Mouse (Mus musculus) forebrain, embryonic 11.5 days (tissue): ENCODE data around the gene Nudt8. TPM values are rescaled to one million over a fixed set of nuclear protein-coding genes. Genes with fewer than 3 reads are reported as not detected.

Experiments used
- ATAC-seq: fragments of 200-750 bp; cut with Nextera tagmentation; replicated peaks from 2 replicates; pipeline ENCODE4 v1.8.0; 2017; ENCODE audit warnings: moderate TSS enrichment; ENCODE audit not compliant: low FRiP score
- DNase-seq: peaks from one replicate; pipeline ENCODE4 v3.0.0-alpha.2; 2017; ENCODE audit warnings: low spot score
- H3K27ac ChIP-seq: fragments of 300-500 bp; sonication (generic); 2 replicates; pipeline ENCODE4 v1.5.1; 2014; ENCODE audit warnings: low read depth, low read length
- H3K27me3 ChIP-seq: fragments of 300-500 bp; sonication (generic); 2 replicates; pipeline ENCODE4 v1.6.1; 2014; ENCODE audit warnings: mild to moderate bottlenecking, low read length, mixed read lengths; ENCODE audit not compliant: control insufficient read depth, insufficient read depth
- H3K36me3 ChIP-seq: fragments of 300-500 bp; sonication (generic); 2 replicates; pipeline ENCODE4 v1.6.1; 2014; ENCODE audit warnings: mild to moderate bottlenecking, low read length, moderate library complexity, mixed read lengths; ENCODE audit not compliant: control insufficient read depth, insufficient read depth
- H3K4me1 ChIP-seq: fragments of 300-500 bp; sonication (generic); replicated peaks from 2 replicates; pipeline ENCODE4 v1.6.1; 2014; ENCODE audit warnings: low read length, mixed read lengths; ENCODE audit not compliant: control insufficient read depth, insufficient read depth
- H3K4me2 ChIP-seq: fragments of 300-500 bp; sonication (generic); 2 replicates; pipeline ENCODE4 v1.6.1; 2014; ENCODE audit warnings: low read depth, mild to moderate bottlenecking, low read length, moderate library complexity, mixed read lengths; ENCODE audit not compliant: severe bottlenecking
- H3K4me3 ChIP-seq: fragments of 300-500 bp; sonication (generic); 2 replicates; pipeline ENCODE4 v1.5.1; 2014; ENCODE audit warnings: low read depth, low read length
- H3K9ac ChIP-seq: fragments of 300-500 bp; sonication (generic); 2 replicates; pipeline ENCODE4 v1.6.1; 2014; ENCODE audit warnings: low read length
- H3K9me3 ChIP-seq: fragments of 300-500 bp; sonication (generic); 2 replicates; pipeline ENCODE4 v1.6.1; 2016; ENCODE audit warnings: low read length, mixed read lengths; ENCODE audit not compliant: control insufficient read depth
- WGBS: fragments of 180-500 bp; shearing (Covaris S2); extraction: QIAGEN DNeasy Blood & Tissue Kit; methylation state at CpG from one replicate; pipeline ENCODE4 v1.1.7; 2014; 5-methylcytosine and 5-hydroxymethylcytosine counted together
- polyA plus RNA-seq: library from polyadenylated mRNA; unstranded; fragments of >200 nt; fragmentation: Nextera tagmentation; extraction: Ambion mirVana; gene quantifications from 2 replicates; pipeline ENCODE4 v1.2.1, GENCODE M21; 2014

The Nudt8 gene
- polyA plus RNA-seq, 1 experiment from 2014 or later, result 21.9 TPM

GRCm38 (mm10) chr19:3980309-3980708, 20.1 kb upstream of the Nudt8 start:
- Histone ChIP-seq H3K4me2 (no peak overlapping the region), H3K9me3 (no peaks in the 10 kb centered on the region), H3K9ac (no peak overlapping the region), H3K4me1 (peaks cover 5% of the 10 kb centered on the region; the same call in 1 of the 2 replicates), H3K27me3 (no peaks in the 10 kb centered on the region), H3K27ac (no peak overlapping the region), H3K4me3 (no peak overlapping the region), H3K36me3 (no peaks in the 10 kb centered on the region)
- 24% methylated on average over 4 of the region's 4 CpGs for WGBS
- DNase-seq (peak; percentile 82), ATAC-seq (peak; percentile 70)

DNA sequence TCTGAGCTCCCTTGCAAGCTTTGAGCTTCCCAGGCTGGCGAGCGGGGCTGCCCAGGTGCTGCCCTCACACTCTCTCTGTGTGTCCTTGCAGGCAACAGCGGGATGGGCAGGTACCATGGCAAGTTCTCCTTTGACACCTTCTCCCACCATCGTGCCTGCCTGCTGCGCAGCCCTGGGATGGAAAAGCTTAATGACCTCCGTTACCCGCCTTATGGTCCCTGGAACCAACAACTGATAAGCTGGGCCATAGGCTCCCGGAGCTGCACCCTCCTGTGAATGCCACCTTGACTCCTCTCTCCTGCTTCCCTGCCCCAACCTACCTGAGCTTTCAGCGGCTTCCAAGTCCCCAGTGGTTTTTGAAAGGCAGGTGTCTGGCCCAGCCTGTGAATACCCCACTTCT, 19.5 kb upstream of the Nudt8 start:
- no peak overlapping the region for H3K4me2 ChIP-seq
- no peaks in the 10 kb centered on the region for H3K9me3 ChIP-seq
- H3K27ac ChIP-seq, result no peak overlapping the region
- peaks cover 5% of the 10 kb centered on the region; the same call in 1 of the 2 replicates for H3K4me1 ChIP-seq
- H3K36me3 ChIP-seq, result no peaks in the 10 kb centered on the region
- H3K9ac ChIP-seq, result no peak overlapping the region
- ATAC-seq (no peak), DNase-seq (no peak)
- no peaks in the 10 kb centered on the region for H3K27me3 ChIP-seq
- H3K4me3 ChIP-seq, result no peak overlapping the region
- 80% methylated on average over 9 of the region's 9 CpGs for WGBS

- peaks cover 4% of the 10 kb centered on the region; the same call in 1 of the 2 replicates for H3K4me1 ChIP-seq
- H3K27ac ChIP-seq, result no peak overlapping the region
- WGBS, result 28% methylated on average over 9 of the region's 9 CpGs
- H3K36me3 ChIP-seq, result no peaks in the 10 kb centered on the region
- H3K9ac ChIP-seq, result peak overlapping the region; percentile 20; the same call in 1 of the 2 replicates
- H3K9me3 ChIP-seq, result no peaks in the 10 kb centered on the region
- no peak overlapping the region for H3K4me2 ChIP-seq
- H3K4me3 ChIP-seq, result no peak overlapping the region
- ATAC-seq (no peak), DNase-seq (no peak)
- no peaks in the 10 kb centered on the region for H3K27me3 ChIP-seq
Observed at GRCm38 (mm10) chr19:3983527-3984200, 16.7 kb upstream of the Nudt8 start.

- WGBS, result 27% methylated on average over 8 of the region's 8 CpGs
- Histone ChIP-seq H3K4me2 (no peak overlapping the region), H3K9ac (peak overlapping the region; percentile 5; the same call in 1 of the 2 replicates), H3K9me3 (no peaks in the 10 kb centered on the region), H3K27me3 (no peaks in the 10 kb centered on the region), H3K36me3 (no peaks in the 10 kb centered on the region), H3K4me3 (no peak overlapping the region), H3K27ac (no peak overlapping the region), H3K4me1 (peaks cover 4% of the 10 kb centered on the region; the same call in 1 of the 2 replicates)
- no peak for ATAC-seq
- no peak for DNase-seq
Observed at GRCm38 (mm10) chr19:3985261-3985681, 15.1 kb upstream of the Nudt8 start.

DNA sequence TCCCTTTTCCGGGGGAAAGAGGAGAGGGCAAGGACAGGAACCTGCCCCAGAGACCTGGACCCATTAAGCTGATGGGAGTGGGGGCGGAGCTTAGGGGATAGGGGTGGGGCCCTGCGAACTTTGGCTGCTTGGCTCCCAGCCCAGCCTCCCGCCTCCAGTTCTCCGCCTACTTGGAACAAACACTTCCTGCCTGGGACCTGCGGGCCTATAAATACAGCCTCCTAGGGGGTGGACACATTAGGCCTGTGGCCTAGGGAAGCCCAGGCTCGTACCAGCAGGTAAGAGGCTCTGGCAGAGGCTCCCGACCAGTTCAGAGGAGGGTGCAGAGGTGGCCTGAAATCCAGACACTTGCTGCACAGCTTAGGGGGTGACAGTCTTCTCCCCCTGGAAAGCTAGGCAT, 14.0 kb upstream of the Nudt8 start, which contains the start of gene Acy3:
Acy3 (plus strand) TSS at position 237 of the 400 bp plus-strand sequence.
- H3K36me3 ChIP-seq, result no peaks in the 10 kb centered on the region
- H3K4me3 ChIP-seq, result no peak within 1 kb of the TSS
- no peak within 1 kb of the TSS for H3K27ac ChIP-seq
- no peaks in the 10 kb centered on the region for H3K27me3 ChIP-seq
- ATAC-seq (no peak), DNase-seq (peak; percentile 67)
- no peak within 1 kb of the TSS for H3K9ac ChIP-seq
- H3K4me1 ChIP-seq, result peaks cover 4% of the 10 kb centered on the region; the same call in 1 of the 2 replicates
- WGBS, result 26% methylated on average over 8 of the region's 8 CpGs
- H3K4me2 ChIP-seq, result 0 out of 2 replicates have a peak within 1 kb of the TSS, but pooled peaks have one; percentile 2
- H3K9me3 ChIP-seq, result no peaks in the 10 kb centered on the region

DNA sequence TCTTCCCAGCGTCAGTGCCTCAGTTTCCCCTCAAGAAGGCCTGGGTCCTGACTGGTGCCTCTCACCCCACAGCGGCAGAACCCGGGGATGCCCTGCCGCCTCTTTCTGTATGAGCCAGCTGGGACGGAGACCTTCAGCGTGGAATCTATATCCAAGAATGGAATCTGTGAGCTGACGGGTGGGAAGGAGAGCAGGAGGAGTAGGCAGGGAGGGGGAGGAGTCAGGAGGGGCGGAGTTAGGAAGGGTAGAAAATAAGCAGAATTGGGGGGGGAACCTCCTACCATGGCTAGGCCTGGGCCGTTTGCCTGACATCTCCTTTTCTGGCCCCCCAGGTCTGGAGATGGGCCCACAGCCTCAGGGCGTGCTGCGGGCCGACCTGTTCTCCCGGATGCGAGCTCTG, 12.3 kb upstream of the Nudt8 start:
- Histone ChIP-seq H3K9me3 (no peaks in the 10 kb centered on the region), H3K4me1 (peaks cover 4% of the 10 kb centered on the region; the same call in 1 of the 2 replicates), H3K27ac (no peak overlapping the region), H3K4me3 (no peak overlapping the region), H3K36me3 (no peaks in the 10 kb centered on the region), H3K9ac (no peak overlapping the region), H3K27me3 (no peaks in the 10 kb centered on the region), H3K4me2 (no peak overlapping the region)
- WGBS, result 92% methylated on average over 14 of the region's 14 CpGs
- DNase-seq (no peak), ATAC-seq (no peak)

GRCm38 (mm10) chr19:3988750-3989149, 11.6 kb upstream of the Nudt8 start:
- Histone ChIP-seq H3K9me3 (no peaks in the 10 kb centered on the region), H3K4me1 (peaks cover 4% of the 10 kb centered on the region; the same call in 1 of the 2 replicates), H3K4me2 (no peak overlapping the region), H3K27ac (no peak overlapping the region), H3K36me3 (no peaks in the 10 kb centered on the region), H3K27me3 (no peaks in the 10 kb centered on the region), H3K4me3 (no peak overlapping the region), H3K9ac (no peak overlapping the region)
- DNase-seq (no peak), ATAC-seq (no peak)
- 84% methylated on average over 4 of the region's 4 CpGs for WGBS

DNA sequence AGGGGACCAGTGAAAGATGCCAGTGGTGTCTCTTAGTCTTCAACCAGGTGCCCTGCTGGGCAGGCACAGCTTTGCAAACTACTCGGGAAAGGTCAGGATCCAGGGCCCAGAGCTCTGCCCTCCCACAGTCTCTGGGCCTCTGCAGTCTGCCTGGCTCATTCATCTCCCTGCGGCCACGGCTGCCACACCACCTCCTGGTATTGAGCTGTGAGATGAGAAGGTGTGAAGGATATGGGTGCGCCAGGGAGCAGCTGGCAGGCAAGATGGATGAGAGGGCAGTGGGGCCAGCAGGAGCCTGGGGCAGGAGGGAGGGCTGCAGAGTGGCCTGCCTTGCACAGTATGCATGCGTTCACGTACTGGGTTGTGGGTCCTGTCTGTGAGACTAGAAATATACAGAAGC, 9.6 kb upstream of the Nudt8 start:
- ATAC-seq, result no peak
- no peak for DNase-seq
- Histone ChIP-seq H3K27me3 (no peaks in the 10 kb centered on the region), H3K27ac (no peak overlapping the region), H3K4me2 (no peak overlapping the region), H3K9me3 (no peaks in the 10 kb centered on the region), H3K4me3 (no peak overlapping the region), H3K4me1 (no peaks in the 10 kb centered on the region), H3K36me3 (no peaks in the 10 kb centered on the region), H3K9ac (no peak overlapping the region)
- WGBS, result 78% methylated on average over 6 of the region's 6 CpGs

- H3K4me3 ChIP-seq, result no peak overlapping the region
- no peak overlapping the region for H3K27ac ChIP-seq
- no peak overlapping the region for H3K4me2 ChIP-seq
- 92% methylated on average over 3 of the region's 3 CpGs for WGBS
- ATAC-seq, result no peak
- H3K27me3 ChIP-seq, result no peaks in the 10 kb centered on the region
- H3K36me3 ChIP-seq, result no peaks in the 10 kb centered on the region
- no peaks in the 10 kb centered on the region for H3K9me3 ChIP-seq
- no peaks in the 10 kb centered on the region for H3K4me1 ChIP-seq
- H3K9ac ChIP-seq, result no peak overlapping the region
- no peak for DNase-seq
Observed at GRCm38 (mm10) chr19:3991562-3991961, 8.8 kb upstream of the Nudt8 start.
